Mouse (Mus musculus) thymus, postnatal 36 days (tissue): ENCODE results near the gene Aass.

Experiments
- DNase-seq, 2 experiments: peaks; one replicate each; pipeline ENCODE4 v3.0.0; 2022; ENCODE audit warnings: mixed read lengths in 2 of 2

The Aass gene

DNA sequence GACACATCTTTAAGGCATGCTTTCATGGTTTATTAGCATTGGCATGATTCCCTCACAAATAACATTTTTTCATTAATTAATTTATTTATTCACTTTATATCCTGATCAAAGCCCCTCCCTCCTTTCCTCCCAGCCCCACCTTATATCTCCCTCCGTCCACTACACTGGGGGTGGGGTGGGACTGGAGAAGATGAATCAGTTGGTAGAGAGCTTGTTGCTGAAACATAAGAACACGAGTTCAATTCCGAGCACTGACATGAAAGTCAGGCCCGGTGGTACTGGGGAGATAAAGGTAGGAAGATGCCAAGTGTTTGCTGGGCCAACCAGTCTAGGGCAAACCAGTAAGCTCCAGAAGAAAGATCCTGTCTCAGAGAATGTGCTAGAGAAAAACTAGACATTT is 84.0 kb downstream of the Aass start:
- no peak for DNase-seq

DNA sequence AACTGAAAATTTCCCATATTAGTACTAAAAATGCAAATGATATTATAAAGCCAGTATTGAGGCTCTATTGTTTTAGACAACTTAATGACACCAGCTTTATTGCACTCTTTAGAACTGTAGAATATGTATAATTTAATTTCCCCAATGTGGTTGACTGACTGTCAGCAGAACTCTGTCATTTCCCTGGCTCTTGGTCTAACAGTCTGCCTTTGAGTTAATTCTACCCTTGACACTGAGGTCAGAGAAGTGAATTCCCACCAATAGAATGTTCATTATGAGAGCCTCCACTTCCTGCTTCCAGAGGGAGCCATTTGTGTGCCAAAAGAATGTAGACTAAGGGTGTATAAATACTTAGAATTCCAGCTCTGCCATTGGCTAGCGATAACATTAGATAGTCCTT is 104.5 kb downstream of the Aass start:
- no peak for DNase-seq
